Mouse (Mus musculus) frontal cortex, postnatal 10 days (tissue): ENCODE results near the gene Mmd.

Experiments used
- DNase-seq, 2 experiments: peaks; one replicate each; pipeline ENCODE4 v3.0.0; 2022; ENCODE audit warnings: low spot score in 2 of 2, mixed read lengths in 1 of 2

Gene Mmd

GRCm38 (mm10) chr11:90283159-90283558 is 33.9 kb downstream of the Mmd start:
- DNase-seq, result no peak

DNA sequence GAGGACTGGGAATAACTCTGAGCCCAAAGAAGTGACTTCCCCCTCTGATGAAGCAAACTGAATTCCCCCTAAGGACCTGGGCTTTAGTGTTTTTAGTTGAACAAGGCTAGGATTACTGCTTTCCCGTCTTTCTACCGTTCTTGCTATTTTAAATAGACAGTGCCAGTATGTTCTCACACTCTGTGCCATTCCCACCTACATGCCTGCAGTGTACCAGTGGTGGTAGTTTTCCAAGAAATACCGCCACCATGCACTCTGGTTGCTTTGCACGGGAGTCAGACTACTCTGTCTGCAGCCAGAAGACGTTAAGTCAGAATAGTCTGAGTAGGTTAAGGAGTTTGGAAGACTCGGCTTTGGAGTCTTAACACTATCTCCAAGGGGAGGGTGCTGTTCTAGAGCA is 34.3 kb downstream of the Mmd start:
- DNase-seq, result no peak

DNA sequence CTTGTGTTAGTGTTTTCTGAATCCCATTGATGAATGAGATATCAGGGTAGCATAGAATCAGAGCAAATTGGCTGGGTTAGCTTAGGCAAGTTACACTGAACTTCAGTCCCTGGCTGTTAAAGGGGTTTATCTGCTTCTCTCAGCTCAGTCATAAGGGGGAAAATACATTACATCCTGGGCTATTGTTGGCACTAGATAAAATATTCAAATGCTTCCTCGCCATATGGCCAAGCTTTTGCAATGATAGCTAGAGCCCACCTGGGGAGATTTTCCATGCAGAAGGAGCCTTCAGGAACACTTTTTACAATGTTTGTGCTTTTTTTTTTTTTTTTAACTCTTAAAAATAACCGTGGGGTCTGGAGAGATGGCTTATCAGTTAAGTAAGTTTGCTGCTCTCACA is 34.8 kb downstream of the Mmd start:
- DNase-seq, result no peak

DNA sequence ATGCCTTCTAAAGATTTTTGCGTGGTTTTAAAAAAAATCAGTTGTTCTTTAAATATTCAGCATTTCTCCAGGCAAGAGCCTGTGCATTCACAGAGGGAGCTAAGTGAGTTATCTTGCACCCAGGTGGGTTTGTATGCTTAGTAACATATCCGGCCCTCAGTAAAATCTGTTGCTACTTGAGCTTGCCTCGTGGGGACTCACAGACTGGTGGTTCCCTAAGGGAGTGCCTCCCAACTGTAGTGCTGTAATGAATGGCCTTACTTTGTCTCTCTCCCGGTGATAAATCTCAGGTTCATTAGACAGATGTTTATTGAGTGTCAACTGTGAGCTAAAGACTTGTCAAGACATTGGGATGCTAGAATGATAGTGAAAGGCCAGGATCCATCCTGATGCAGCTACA is 35.4 kb downstream of the Mmd start:
- no peak for DNase-seq

- DNase-seq, result no peak
Observed at GRCm38 (mm10) chr11:90286550-90287154, 37.4 kb downstream of the Mmd start.

GRCm38 (mm10) chr11:90291156-90291555 is 41.9 kb downstream of the Mmd start:
- no peak for DNase-seq

- DNase-seq, result no peak
Observed at GRCm38 (mm10) chr11:90292766-90293165, 43.5 kb downstream of the Mmd start.

DNA sequence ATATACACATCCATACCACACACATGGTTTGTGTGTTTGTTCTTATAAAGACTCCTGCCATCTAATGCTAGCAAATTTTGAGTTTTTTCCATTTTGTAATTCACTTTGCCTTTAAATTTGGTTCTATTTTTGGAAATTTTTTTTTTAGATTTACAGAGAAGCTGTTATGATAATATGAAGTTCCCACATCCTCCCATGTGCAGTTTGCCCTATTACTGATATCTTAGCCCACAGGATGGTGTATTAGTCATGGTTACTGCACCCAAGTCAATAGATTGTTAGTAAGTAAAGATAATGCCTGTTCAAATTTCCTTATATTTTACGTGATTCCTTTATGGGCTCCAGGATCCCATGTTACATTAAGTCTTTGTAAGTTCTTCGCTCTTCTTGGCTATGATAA is 45.4 kb downstream of the Mmd start:
- DNase-seq, result no peak

DNA sequence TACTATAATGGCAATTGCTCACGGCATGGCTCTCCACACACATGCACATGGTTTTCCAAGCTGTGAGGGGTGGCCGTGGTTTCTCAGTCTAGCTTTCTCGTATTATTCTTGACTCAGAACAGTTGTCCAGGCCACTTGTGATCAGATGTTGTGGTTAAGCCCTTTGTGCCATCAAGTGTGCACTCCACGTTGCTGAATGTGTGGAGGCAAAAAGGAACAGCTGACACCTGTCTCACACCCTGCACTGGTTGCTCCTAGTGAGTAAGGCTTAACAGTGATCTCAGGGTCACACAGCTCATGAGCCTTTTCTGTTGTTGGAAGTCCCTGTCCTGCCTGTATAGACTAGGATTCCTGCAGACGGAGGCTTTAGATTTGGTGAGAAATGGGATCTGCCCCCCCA is 56.8 kb downstream of the Mmd start:
- DNase-seq, result no peak

DNA sequence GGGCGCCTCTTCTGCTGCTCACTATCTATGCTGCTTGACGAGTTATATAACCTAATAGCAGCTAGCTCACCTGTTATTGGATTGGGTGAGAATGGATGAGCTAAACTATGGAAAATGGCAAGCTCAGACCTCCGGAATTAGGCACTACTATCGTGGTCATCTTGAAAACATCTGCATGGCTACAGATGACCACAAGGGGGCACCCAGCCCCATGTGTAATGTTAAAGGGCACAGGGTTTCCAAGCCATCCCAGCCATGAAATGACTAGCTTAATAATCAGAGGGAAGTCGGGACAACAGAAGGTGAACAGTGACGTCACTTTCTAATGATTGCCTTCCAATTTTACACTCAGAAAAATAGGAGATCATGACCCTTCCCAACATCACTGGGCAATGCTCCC is 57.7 kb downstream of the Mmd start:
- peak in 1 of 2 experiments; percentile 23 for DNase-seq

DNA sequence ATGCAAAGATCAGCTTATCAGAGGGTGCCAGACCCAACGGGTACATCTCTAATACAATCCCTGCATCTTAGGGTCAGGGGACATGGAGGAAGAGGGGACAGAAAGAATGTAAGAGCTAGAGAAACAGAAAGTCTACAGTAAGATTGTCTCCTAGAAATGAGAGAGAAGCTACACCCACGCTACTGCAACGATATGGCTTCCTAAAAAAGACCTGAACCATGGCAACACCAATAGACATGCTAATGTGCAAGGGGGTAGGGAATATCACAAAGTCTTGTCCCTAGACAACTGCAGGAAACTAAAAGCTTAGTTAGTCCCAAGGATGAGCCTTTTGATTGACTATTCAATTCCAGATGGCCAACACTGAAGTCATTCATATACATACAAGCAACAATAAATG is 65.3 kb downstream of the Mmd start:
- DNase-seq, result peak in 1 of 2 experiments; percentile 21

GRCm38 (mm10) chr11:90317482-90317881 is 68.2 kb downstream of the Mmd start:
- peak; percentile 24 to 49 for DNase-seq

DNA sequence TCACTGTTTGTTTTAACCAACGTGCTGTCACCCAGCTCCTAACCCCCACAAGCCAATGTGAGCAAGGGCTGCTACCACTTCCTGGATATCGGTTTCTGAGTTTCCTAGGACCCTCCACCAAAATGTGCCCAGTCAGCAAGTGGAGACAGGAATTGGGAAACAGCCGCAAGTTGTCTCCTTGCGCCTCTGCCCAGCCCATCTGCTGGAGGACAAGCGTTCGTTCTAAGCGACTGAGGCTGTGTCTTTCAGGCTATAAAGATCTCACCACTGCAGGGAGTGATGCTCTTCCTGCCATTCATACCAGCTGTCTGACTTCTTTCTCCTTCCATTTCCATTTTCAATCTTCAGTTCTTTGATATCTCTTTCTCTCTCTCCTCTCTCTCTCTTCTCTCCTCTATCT is 71.7 kb downstream of the Mmd start:
- no peak for DNase-seq

- DNase-seq, result no peak
Observed at GRCm38 (mm10) chr11:90324597-90324996, 75.3 kb downstream of the Mmd start.

GRCm38 (mm10) chr11:90326146-90326545 is 76.9 kb downstream of the Mmd start:
- no peak for DNase-seq

- DNase-seq, result no peak
Observed at GRCm38 (mm10) chr11:90326836-90327235, 77.6 kb downstream of the Mmd start.
